Mouse (Mus musculus): ENCODE measurements around the gene Selenon.

- no peak for TF ChIP-seq CTCF (IDR thresholded peaks at IDR 0.05; ENCODE audit: low read depth, low read length)
- TF ChIP-seq POLR2A (IDR thresholded peaks at IDR 0.05; ENCODE audit: extremely low read depth, insufficient read depth, low read length) = no peak
Observed at GRCm38 (mm10) chr4:134505303-134505789, 46.6 kb downstream of the Selenon start.
